In the genomic region with DNA sequence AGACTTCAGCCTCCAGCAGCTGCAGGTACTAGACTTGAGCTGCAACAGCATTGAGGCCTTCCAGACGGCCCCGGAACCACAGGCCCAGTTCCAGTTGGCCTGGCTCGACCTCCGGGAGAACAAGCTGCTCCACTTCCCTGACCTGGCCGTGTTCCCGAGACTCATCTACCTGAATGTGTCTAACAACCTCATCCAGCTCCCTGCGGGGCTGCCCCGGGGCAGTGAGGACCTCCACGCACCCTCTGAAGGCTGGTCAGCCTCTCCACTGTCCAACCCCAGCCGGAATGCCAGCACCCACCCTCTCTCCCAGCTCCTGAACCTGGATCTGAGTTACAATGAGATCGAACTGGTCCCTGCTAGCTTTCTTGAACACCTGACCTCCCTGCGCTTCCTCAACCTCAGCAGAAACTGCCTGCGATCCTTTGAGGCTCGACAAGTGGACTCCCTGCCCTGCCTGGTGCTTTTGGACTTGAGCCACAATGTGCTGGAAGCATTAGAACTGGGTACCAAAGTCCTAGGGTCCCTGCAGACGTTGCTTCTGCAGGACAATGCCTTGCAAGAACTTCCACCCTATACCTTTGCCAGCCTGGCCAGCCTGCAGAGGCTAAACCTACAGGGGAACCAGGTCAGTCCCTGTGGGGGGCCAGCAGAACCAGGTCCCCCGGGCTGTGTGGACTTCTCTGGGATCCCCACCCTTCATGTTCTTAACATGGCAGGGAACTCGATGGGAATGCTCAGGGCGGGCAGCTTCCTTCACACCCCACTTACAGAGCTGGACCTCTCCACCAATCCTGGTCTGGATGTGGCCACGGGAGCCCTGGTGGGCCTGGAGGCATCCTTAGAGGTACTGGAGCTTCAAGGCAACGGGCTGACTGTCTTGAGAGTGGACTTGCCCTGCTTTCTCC, we compare ENCODE assay signal across 16 mouse cellular contexts. TPM values are rescaled to one million over a fixed set of nuclear protein-coding genes. Genes with fewer than 3 reads are reported as not detected.
DNase-seq lines count a peak whose midpoint lies in the region; ATAC-seq and TF ChIP-seq lines count a peak whose summit lies in the region.
"Had no signal": no experiment of that assay in that cellular context is flagged by ENCODE, and none has a peak within 500 bp of the region (broad histone marks: within the 10 kb centered on the region; RNA-seq: fewer than 3 reads in every experiment).

No protein-coding gene starts in this region.

- peaks cover 14% of the 10 kb centered on the region for H3K4me1 ChIP-seq in heart, adult 2 months (ENCODE audit: control insufficient read depth, insufficient read depth, low read length)
- peaks cover 7% of the 10 kb centered on the region for H3K4me1 ChIP-seq in neural tube, embryonic 12.5 days
- H3K4me1 ChIP-seq in neural tube, embryonic 15.5 days = peaks cover 7% of the 10 kb centered on the region
- peaks cover 46% of the 10 kb centered on the region for H3K4me1 ChIP-seq in limb, embryonic 13.5 days

- no peak for TF ChIP-seq POLR2A in heart, adult 2 months (IDR thresholded peaks at IDR 0.05; ENCODE audit: insufficient read depth, low read depth, low read length)

- no peaks in the 10 kb centered on the region for H3K9me3 ChIP-seq in neural tube, embryonic 12.5 days
- H3K9me3 ChIP-seq in neural tube, embryonic 15.5 days (replicated peaks) = no peaks in the 10 kb centered on the region
- no peaks in the 10 kb centered on the region for H3K9me3 ChIP-seq in limb, embryonic 13.5 days
- H3K9me3 ChIP-seq: G1E; hindbrain, embryonic 15.5 days; liver, embryonic 13.5 days; midbrain, embryonic 15.5 days had no signal

- no peaks in the 10 kb centered on the region for H3K36me3 ChIP-seq in heart, adult 2 months (ENCODE audit: control insufficient read depth, insufficient read depth, low read length)
- no peaks in the 10 kb centered on the region for H3K36me3 ChIP-seq in neural tube, embryonic 12.5 days
- H3K36me3 ChIP-seq in neural tube, embryonic 15.5 days = no peaks in the 10 kb centered on the region
- H3K36me3 ChIP-seq in limb, embryonic 13.5 days = peaks cover 6% of the 10 kb centered on the region; the same call in 1 of the 2 replicates
- H3K36me3 ChIP-seq: G1E; hindbrain, embryonic 15.5 days; midbrain, embryonic 15.5 days had no signal

- peak overlapping the region; percentile 65 for H3K27ac ChIP-seq in heart, adult 2 months
- H3K27ac ChIP-seq in neural tube, embryonic 12.5 days = no peak overlapping the region
- no peak overlapping the region for H3K27ac ChIP-seq in neural tube, embryonic 15.5 days (replicated peaks)
- H3K27ac ChIP-seq in limb, embryonic 13.5 days = 0 out of 2 replicates have a peak overlapping the region, but pooled peaks have one; percentile 10
- H3K27ac ChIP-seq: hindbrain, embryonic 15.5 days; liver, embryonic 13.5 days; midbrain, embryonic 15.5 days had no signal

- WGBS in heart, adult 2 months = 81% methylated on average over 20 of the region's 20 CpGs
- WGBS in neural tube, embryonic 12.5 days = 83% methylated on average over 20 of the region's 20 CpGs
- 81% methylated on average over 20 of the region's 20 CpGs for WGBS in neural tube, embryonic 15.5 days
- 77% methylated on average over 20 of the region's 20 CpGs for WGBS in limb, embryonic 13.5 days

- no peak for ATAC-seq in neural tube, embryonic 12.5 days (ENCODE audit: low FRiP score, low read depth)
- ATAC-seq in neural tube, embryonic 15.5 days (ENCODE audit: low FRiP score) = no peak
- no peak for ATAC-seq in limb, embryonic 13.5 days (ENCODE audit: low FRiP score, low read depth)
- ATAC-seq: forebrain, embryonic 14.5 days; midbrain, embryonic 15.5 days had no signal

- no peak overlapping the region for H3K4me2 ChIP-seq in neural tube, embryonic 12.5 days (replicated peaks)
- H3K4me2 ChIP-seq in neural tube, embryonic 15.5 days = no peak overlapping the region
- H3K4me2 ChIP-seq in limb, embryonic 13.5 days (replicated peaks) = no peak overlapping the region
- H3K4me2 ChIP-seq: hindbrain, embryonic 15.5 days; liver, embryonic 13.5 days; midbrain, embryonic 15.5 days had no signal

- DNase-seq in heart, adult 2 months = peak in 1 of 2 experiments; percentile 14
- DNase-seq in heart, postnatal 4 days = no peak
- DNase-seq in cerebellum, postnatal 36 days = peak; percentile 56 to 66
- no peak for DNase-seq in lung, postnatal 4 days
- DNase-seq in adipocyte (ENCODE audit: low spot score) = no peak
- DNase-seq: B cell, adult 2 months; liver, embryonic 13.5 days; thymus, postnatal 14 days had no signal

- no peaks in the 10 kb centered on the region for H3K79me2 ChIP-seq in heart, adult 2 months (replicated peaks; ENCODE audit: control insufficient read depth, insufficient read depth, low read length)

- intact Hi-C loops in heart, adult 2 months (cut with DNase I) = no loop called here

- H3K27me3 ChIP-seq in heart, adult 2 months (ENCODE audit: control insufficient read depth, insufficient read depth, low read length) = no peaks in the 10 kb centered on the region
- no peaks in the 10 kb centered on the region for H3K27me3 ChIP-seq in neural tube, embryonic 12.5 days (replicated peaks)
- H3K27me3 ChIP-seq in neural tube, embryonic 15.5 days (replicated peaks) = no peaks in the 10 kb centered on the region; the same call in 1 of the 2 replicates
- H3K27me3 ChIP-seq in limb, embryonic 13.5 days = 0 out of 2 replicates have a peak, but pooled peaks cover 3% of the 10 kb centered on the region
- H3K27me3 ChIP-seq: hindbrain, embryonic 15.5 days; liver, embryonic 13.5 days; midbrain, embryonic 15.5 days had no signal

- no peak for TF ChIP-seq CTCF in heart, adult 2 months (IDR thresholded peaks at IDR 0.05)

- H3K9ac ChIP-seq in heart, adult 2 months (ENCODE audit: low read depth, low read length) = no peak overlapping the region; the same call in 1 of the 2 replicates
- H3K9ac ChIP-seq in neural tube, embryonic 12.5 days = 0 out of 2 replicates have a peak overlapping the region, but pooled peaks have one; percentile 3
- no peak overlapping the region for H3K9ac ChIP-seq in neural tube, embryonic 15.5 days (replicated peaks)
- no peak overlapping the region for H3K9ac ChIP-seq in limb, embryonic 13.5 days
- H3K9ac ChIP-seq: hindbrain, embryonic 15.5 days; liver, embryonic 13.5 days; midbrain, embryonic 15.5 days had no signal

- no peak overlapping the region for H3K4me3 ChIP-seq in heart, adult 2 months
- no peak overlapping the region for H3K4me3 ChIP-seq in neural tube, embryonic 12.5 days
- H3K4me3 ChIP-seq in neural tube, embryonic 15.5 days (replicated peaks) = no peak overlapping the region
- no peak overlapping the region for H3K4me3 ChIP-seq in limb, embryonic 13.5 days
- H3K4me3 ChIP-seq: hindbrain, embryonic 15.5 days; liver, embryonic 13.5 days; midbrain, embryonic 15.5 days had no signal

- no peak for TF ChIP-seq EP300 in heart, adult 2 months (IDR thresholded peaks at IDR 0.05; ENCODE audit: insufficient read depth, low read depth, low read length)

RNA-seq across cellular contexts. Expression of a gene that starts 9.8 kb away (rescaled TPM):
- 10 to 100 TPM; 13.6 to 13.7 TPM for total RNA-seq in heart, adult 2 months (2021)
- 14.5 and 21.9 TPM in 2 replicates for polyA plus RNA-seq in heart, adult 2 months (2012; rRNA removed)
- 10 to 100 TPM; 17.3 to 18.6 TPM for total RNA-seq in heart, postnatal 4 days (2021)
- 3.9 and 5.7 TPM in 2 replicates for polyA plus RNA-seq in neural tube, embryonic 12.5 days (2016; fragmentation: Nextera tagmentation; extraction: Ambion mirVana)
- 3.1 and 5.5 TPM in 2 replicates for polyA plus RNA-seq in neural tube, embryonic 15.5 days (2015; fragmentation: Nextera tagmentation; extraction: Ambion mirVana)
- 5.8 and 7.0 TPM in 2 replicates for polyA plus RNA-seq in limb, embryonic 13.5 days (2015; fragmentation: Nextera tagmentation; extraction: Ambion mirVana)
- polyA plus RNA-seq: G1E had no signal

RNA-seq across cellular contexts. Expression of a gene that starts 58.7 kb away (rescaled TPM):
- total RNA-seq in heart, adult 2 months (2021) = under 1 TPM in 1 of 2 experiments, not detected in 1; 0.21 TPM
- polyA plus RNA-seq in heart, adult 2 months (2012; rRNA removed) = 0.20 TPM in 1 of 2 replicates, not detected in the other
- not detected for total RNA-seq in heart, postnatal 4 days (2021)
- polyA plus RNA-seq in neural tube, embryonic 12.5 days (2016; fragmentation: Nextera tagmentation; extraction: Ambion mirVana) = not detected in 2 replicates
- polyA plus RNA-seq in neural tube, embryonic 15.5 days (2015; fragmentation: Nextera tagmentation; extraction: Ambion mirVana) = 0.28 and 0.37 TPM in 2 replicates
- not detected in 2 replicates for polyA plus RNA-seq in limb, embryonic 13.5 days (2015; fragmentation: Nextera tagmentation; extraction: Ambion mirVana)
- polyA plus RNA-seq: G1E; heart, embryonic 14.5 days; liver, embryonic 13.5 days; midbrain, embryonic 15.5 days had no signal

Comparison
In these comparisons a context has a peak if more than half of its experiments do, and no peak if none do; other contexts are left out.
1. DNase-seq: peak in cerebellum, postnatal 36 days (2 of 2); none in heart, postnatal 4 days (single experiment), lung, postnatal 4 days (0 of 2) and adipocyte (single experiment).
2. H3K27ac ChIP-seq: peak in heart, adult 2 months (single experiment) and limb, embryonic 13.5 days (single experiment); none in neural tube, embryonic 12.5 days (single experiment) and neural tube, embryonic 15.5 days (single experiment).